Mouse (Mus musculus): ENCODE data around the gene Cyren. TPM values are rescaled to one million over a fixed set of nuclear protein-coding genes. Genes with fewer than 3 reads are reported as not detected.

Gene Cyren
- total RNA-seq, 2 experiments from 2014 or later: 6.7 to 9.4 TPM

- ATAC-seq (replicated peaks; ENCODE audit: low FRiP score, poor library complexity, severe bottlenecking): peak; percentile 71
Observed at GRCm38 (mm10) chr6:34869225-34869915, 8.5 kb downstream of the Cyren start.

- ATAC-seq (replicated peaks; ENCODE audit: low FRiP score, poor library complexity, severe bottlenecking): 0 out of 2 replicates have a peak, but pooled peaks have one; percentile 12
Observed at GRCm38 (mm10) chr6:34868507-34869217, 9.2 kb downstream of the Cyren start.

- no peak for ATAC-seq (replicated peaks; ENCODE audit: low FRiP score, poor library complexity, severe bottlenecking)
Observed at GRCm38 (mm10) chr6:34867995-34868350, 9.9 kb downstream of the Cyren start.

- ATAC-seq (replicated peaks; ENCODE audit: low FRiP score, poor library complexity, severe bottlenecking): no peak
Observed at GRCm38 (mm10) chr6:34867301-34867994, 10.4 kb downstream of the Cyren start.

GRCm38 (mm10) chr6:34866786-34867185 is 11.1 kb downstream of the Cyren start:
- no peak for ATAC-seq (replicated peaks; ENCODE audit: low FRiP score, poor library complexity, severe bottlenecking)

- ATAC-seq (replicated peaks; ENCODE audit: low FRiP score, poor library complexity, severe bottlenecking): no peak
Observed at GRCm38 (mm10) chr6:34865711-34866593, 11.9 kb downstream of the Cyren start.

- ATAC-seq (replicated peaks; ENCODE audit: low FRiP score, poor library complexity, severe bottlenecking): no peak
Observed at GRCm38 (mm10) chr6:34865213-34865612, 12.6 kb downstream of the Cyren start.

GRCm38 (mm10) chr6:34863786-34864514 is 13.9 kb downstream of the Cyren start:
- no peak for ATAC-seq (replicated peaks; ENCODE audit: low FRiP score, poor library complexity, severe bottlenecking)

- ATAC-seq (replicated peaks; ENCODE audit: low FRiP score, poor library complexity, severe bottlenecking): peak; percentile 74
Observed at GRCm38 (mm10) chr6:34862791-34863403, 15.0 kb downstream of the Cyren start, which contains the start of gene Tmem140. Gene Tmem140, plus strand, starts transcription at chr6:34863146.

- ATAC-seq (replicated peaks; ENCODE audit: low FRiP score, poor library complexity, severe bottlenecking): peak; percentile 76
Observed at GRCm38 (mm10) chr6:34862381-34862780, 15.5 kb downstream of the Cyren start.

- 0 out of 2 replicates have a peak, but pooled peaks have one; percentile 39 for ATAC-seq (replicated peaks; ENCODE audit: low FRiP score, poor library complexity, severe bottlenecking)
Observed at GRCm38 (mm10) chr6:34861546-34862053, 16.3 kb downstream of the Cyren start.

GRCm38 (mm10) chr6:34832352-34832751 is 45.5 kb downstream of the Cyren start:
- no peak for ATAC-seq (replicated peaks; ENCODE audit: low FRiP score, poor library complexity, severe bottlenecking)

GRCm38 (mm10) chr6:34824406-34824805 is 53.5 kb downstream of the Cyren start:
- no peak for ATAC-seq (replicated peaks; ENCODE audit: low FRiP score, poor library complexity, severe bottlenecking)

Other genes starting within 250 kb of the Cyren start
- gene Agbl3, start 97.6 kb downstream of the Cyren start, total RNA-seq (2015; ENCODE audit: low replicate concordance): 4.2 and 15.1 TPM in 2 replicates
- gene Agbl3, start 97.6 kb downstream of the Cyren start, total RNA-seq (2017; ENCODE audit: low replicate concordance): 8.6 TPM in 1 of 2 replicates, not detected in the other
- gene Tmem140, start 14.9 kb downstream of the Cyren start, total RNA-seq (2015; ENCODE audit: low replicate concordance): 3.8 TPM in 1 of 2 replicates, not detected in the other
- 3.6 and 5.4 TPM in 2 replicates for gene Tmem140, start 14.9 kb downstream of the Cyren start, total RNA-seq (2017; ENCODE audit: low replicate concordance)
- gene Wdr91, start 32.8 kb upstream of the Cyren start, total RNA-seq (2015; ENCODE audit: low replicate concordance): 35.6 and 63.1 TPM in 2 replicates
- 74.3 and 74.4 TPM in 2 replicates for gene Wdr91, start 32.8 kb upstream of the Cyren start, total RNA-seq (2017; ENCODE audit: low replicate concordance)
- not detected in 2 replicates for gene Stra8, start 42.1 kb upstream of the Cyren start, total RNA-seq (2015; ENCODE audit: low replicate concordance)
- gene Stra8, start 42.1 kb upstream of the Cyren start, total RNA-seq (2017; ENCODE audit: low replicate concordance): not detected in 2 replicates
- gene Slc23a4, start 110.3 kb upstream of the Cyren start, total RNA-seq (2015; ENCODE audit: low replicate concordance): not detected in 2 replicates
- gene Slc23a4, start 110.3 kb upstream of the Cyren start, total RNA-seq (2017; ENCODE audit: low replicate concordance): not detected in 2 replicates